Mouse (Mus musculus) cortical plate, adult 2 months (tissue): ENCODE measurements around the gene Tyms.
A peak's percentile ranks its signal among the peaks of the same experiment; 100 is the strongest.

Experiments used
- CTCF ChIP-seq: fragments of 200-500 bp; IDR thresholded peaks from 2 replicates; pipeline ENCODE4 v1.5.1; 2011; ENCODE audit warnings: mild to moderate bottlenecking, control low read depth, low read length; ENCODE audit not compliant: insufficient read depth; ENCODE audit errors: extremely low read depth
- POLR2A ChIP-seq: fragments of 200-500 bp; IDR thresholded peaks from 2 replicates; pipeline ENCODE4 v1.6.1; 2011; ENCODE audit warnings: mild to moderate bottlenecking, low read length, control low read depth; ENCODE audit not compliant: insufficient read depth; ENCODE audit errors: extremely low read depth

- no peak for TF ChIP-seq POLR2A
- 0 out of 2 replicates have a peak, but pooled peaks have one; percentile 6 for TF ChIP-seq CTCF
These were observed 58.8 kb downstream of the Tyms start for GRCm38 (mm10) chr5:30014580-30014979.
